Mouse (Mus musculus) liver, embryonic 11.5 days (tissue): ENCODE data around the gene Fcho1. TPM values are rescaled to one million over a fixed set of nuclear protein-coding genes. Genes with fewer than 3 reads are reported as not detected.
A peak's percentile ranks its signal among the peaks of the same experiment; 100 is the strongest.
"Not testable (repeated sequence)": the region's sequence is repeated elsewhere in the genome, so short reads cannot be mapped to it uniquely, and the experiment has no call there.

ENCODE experiments used
- ATAC-seq: fragments of 200-750 bp; cut with Nextera tagmentation; replicated peaks from 2 replicates; pipeline ENCODE4 v1.8.0; 2017; ENCODE audit warnings: moderate number of reproducible peaks, mild to moderate bottlenecking, moderate TSS enrichment, moderate library complexity; ENCODE audit not compliant: low FRiP score
- DNase-seq: peaks from one replicate; pipeline ENCODE4 v3.0.0-alpha.2; 2017; ENCODE audit warnings: low spot score
- H3K27ac ChIP-seq: fragments of 300-500 bp; sonication (generic); 2 replicates; pipeline ENCODE4 v1.5.1; 2014; ENCODE audit warnings: mild to moderate bottlenecking, low read depth, low read length, control low read depth
- H3K27me3 ChIP-seq: fragments of 300-500 bp; sonication (generic); replicated peaks from 2 replicates; pipeline ENCODE4 v1.6.1; 2014; ENCODE audit warnings: low read length, mixed read lengths; ENCODE audit not compliant: control insufficient read depth, insufficient read depth
- H3K36me3 ChIP-seq: fragments of 300-500 bp; sonication (generic); 2 replicates; pipeline ENCODE4 v1.6.1; 2014; ENCODE audit warnings: mild to moderate bottlenecking, low read length, moderate library complexity, mixed read lengths; ENCODE audit not compliant: control insufficient read depth, insufficient read depth
- H3K4me1 ChIP-seq: fragments of 300-500 bp; sonication (generic); replicated peaks from 2 replicates; pipeline ENCODE4 v1.6.1; 2014; ENCODE audit warnings: low read length, mixed read lengths; ENCODE audit not compliant: control insufficient read depth, insufficient read depth
- H3K4me2 ChIP-seq: fragments of 300-500 bp; sonication (generic); 2 replicates; pipeline ENCODE4 v1.6.1; 2014; ENCODE audit warnings: mild to moderate bottlenecking, control low read depth, moderate library complexity
- H3K4me3 ChIP-seq: fragments of 300-500 bp; sonication (generic); 2 replicates; pipeline ENCODE4 v1.5.1; 2014; ENCODE audit warnings: low read depth, low read length, control low read depth
- H3K9ac ChIP-seq: fragments of 300-500 bp; sonication (generic); 2 replicates; pipeline ENCODE4 v1.6.1; 2014; ENCODE audit warnings: low read depth, low read length, control low read depth
- H3K9me3 ChIP-seq: fragments of 300-500 bp; sonication (generic); 2 replicates; pipeline ENCODE4 v1.6.1; 2016; ENCODE audit warnings: low read length, inconsistent platforms, mixed read lengths; ENCODE audit not compliant: control insufficient read depth
- WGBS: fragments of 180-500 bp; shearing (Covaris S2); extraction: QIAGEN DNeasy Blood & Tissue Kit; methylation state at CpG from one replicate; pipeline ENCODE4 v1.1.7; 2014; 5-methylcytosine and 5-hydroxymethylcytosine counted together
- polyA plus RNA-seq: library from polyadenylated mRNA; unstranded; fragments of >200 nt; fragmentation: Nextera tagmentation; extraction: Ambion mirVana; gene quantifications from 2 replicates; pipeline ENCODE4 v1.2.1, GENCODE M21; 2014

Gene Fcho1
- polyA plus RNA-seq, 1 experiment from 2014 or later, result 20.8 TPM

GRCm38 (mm10) chr8:71695456-71695855 is 30.1 kb downstream of the Fcho1 start:
- H3K4me1 ChIP-seq, H3K36me3 ChIP-seq, H3K27ac ChIP-seq, H3K4me2 ChIP-seq, DNase-seq, H3K4me3 ChIP-seq, H3K9ac ChIP-seq, ATAC-seq, H3K9me3 ChIP-seq: not testable (repeated sequence)
- H3K27me3 ChIP-seq, result peaks cover 74% of the 10 kb centered on the region
- WGBS, result 60% methylated on average over 12 of the region's 12 CpGs

GRCm38 (mm10) chr8:71693166-71694041 is 32.1 kb downstream of the Fcho1 start:
- H3K9ac ChIP-seq, result no peak overlapping the region
- no peaks in the 10 kb centered on the region for H3K9me3 ChIP-seq
- H3K4me1 ChIP-seq, result peaks cover 6% of the 10 kb centered on the region
- H3K4me2 ChIP-seq, result peak overlapping the region; percentile 36
- WGBS, result 12% methylated on average over 68 of the region's 68 CpGs
- no peak overlapping the region for H3K27ac ChIP-seq
- no peaks in the 10 kb centered on the region for H3K36me3 ChIP-seq
- 0 out of 2 replicates have a peak, but pooled peaks have one; percentile 10 for ATAC-seq
- H3K4me3 ChIP-seq, result peak overlapping the region; percentile 22; the same call in 1 of the 2 replicates
- DNase-seq, result no peak
- H3K27me3 ChIP-seq, result peaks cover 76% of the 10 kb centered on the region

- WGBS, result 6% methylated on average over 30 of the region's 30 CpGs
- DNase-seq, result no peak
These were observed 33.0 kb downstream of the Fcho1 start for GRCm38 (mm10) chr8:71692509-71692908.

GRCm38 (mm10) chr8:71689028-71689427 is 36.5 kb downstream of the Fcho1 start, which contains the start of gene Insl3:
Gene Insl3 (plus strand): TSS chr8:71689214.
- Histone ChIP-seq H3K4me3 (no peak within 1 kb of the TSS), H3K27me3 (peaks cover 100% of the 10 kb centered on the region), H3K4me1 (peaks cover 13% of the 10 kb centered on the region), H3K4me2 (no peak within 1 kb of the TSS), H3K36me3 (no peaks in the 10 kb centered on the region), H3K9ac (no peak within 1 kb of the TSS), H3K27ac (no peak within 1 kb of the TSS), H3K9me3 (no peaks in the 10 kb centered on the region)
- no peak for DNase-seq
- 11% methylated on average over 33 of the region's 33 CpGs for WGBS
- ATAC-seq, result no peak

More at GRCm38 (mm10) chr8:71692509-71692908, 33.0 kb downstream of the Fcho1 start:
- no peak overlapping the region for H3K9ac ChIP-seq
- no peaks in the 10 kb centered on the region for H3K9me3 ChIP-seq
- no peak overlapping the region for H3K4me3 ChIP-seq
- H3K27ac ChIP-seq, result no peak overlapping the region
- H3K4me2 ChIP-seq, result no peak overlapping the region
- H3K27me3 ChIP-seq, result peaks cover 81% of the 10 kb centered on the region
- ATAC-seq, result no peak
- no peaks in the 10 kb centered on the region for H3K36me3 ChIP-seq
- H3K4me1 ChIP-seq, result peaks cover 7% of the 10 kb centered on the region

GRCm38 (mm10) chr8:71687616-71688015 is 37.9 kb downstream of the Fcho1 start:
- Histone ChIP-seq H3K9me3 (no peaks in the 10 kb centered on the region), H3K27ac (no peak overlapping the region), H3K36me3 (no peaks in the 10 kb centered on the region), H3K9ac (0 out of 2 replicates have a peak overlapping the region, but pooled peaks have one; percentile 22), H3K4me3 (no peak overlapping the region), H3K4me1 (peaks cover 7% of the 10 kb centered on the region), H3K27me3 (peaks cover 100% of the 10 kb centered on the region), H3K4me2 (no peak overlapping the region)
- ATAC-seq (no peak), DNase-seq (no peak)
- WGBS, result 24% methylated on average over 8 of the region's 8 CpGs

- Histone ChIP-seq H3K27ac (no peak overlapping the region), H3K4me1 (peaks cover 7% of the 10 kb centered on the region), H3K9ac (no peak overlapping the region), H3K36me3 (no peaks in the 10 kb centered on the region), H3K27me3 (peaks cover 100% of the 10 kb centered on the region), H3K4me3 (no peak overlapping the region; the same call in 1 of the 2 replicates), H3K4me2 (peak overlapping the region; percentile 47), H3K9me3 (no peaks in the 10 kb centered on the region)
- WGBS, result 17% methylated on average over 23 of the region's 23 CpGs
- DNase-seq, result no peak
- ATAC-seq, result peak; percentile 51
These were observed 39.3 kb downstream of the Fcho1 start for GRCm38 (mm10) chr8:71686143-71686734.

GRCm38 (mm10) chr8:71685573-71685972 is 39.9 kb downstream of the Fcho1 start:
- Histone ChIP-seq H3K4me2 (peak overlapping the region; percentile 47), H3K27ac (no peak overlapping the region), H3K9ac (no peak overlapping the region), H3K4me3 (peak overlapping the region; percentile 17; the same call in 1 of the 2 replicates), H3K9me3 (no peaks in the 10 kb centered on the region), H3K36me3 (no peaks in the 10 kb centered on the region), H3K27me3 (peaks cover 99% of the 10 kb centered on the region), H3K4me1 (peaks cover 7% of the 10 kb centered on the region)
- no peak for DNase-seq
- ATAC-seq, result no peak
- WGBS, result 34% methylated on average over 29 of the region's 29 CpGs

GRCm38 (mm10) chr8:71684701-71685100 is 40.8 kb downstream of the Fcho1 start:
- Histone ChIP-seq H3K27ac (no peak overlapping the region), H3K36me3 (no peaks in the 10 kb centered on the region), H3K9me3 (no peaks in the 10 kb centered on the region), H3K4me2 (no peak overlapping the region), H3K4me3 (no peak overlapping the region), H3K27me3 (peaks cover 99% of the 10 kb centered on the region), H3K4me1 (peaks cover 7% of the 10 kb centered on the region), H3K9ac (no peak overlapping the region)
- 56% methylated on average over 10 of the region's 10 CpGs for WGBS
- no peak for DNase-seq
- no peak for ATAC-seq
